Mouse (Mus musculus) lung, postnatal 0 days (tissue): ENCODE measurements around the gene Pds5b.
"Not testable (repeated sequence)": the region's sequence is repeated elsewhere in the genome, so short reads cannot be mapped to it uniquely, and the experiment has no call there.

Experiments used
- CTCF ChIP-seq: IDR thresholded peaks from 2 replicates; pipeline ENCODE4 v1.5.1; 2016; ENCODE audit warnings: antibody characterized with exemption, mild to moderate bottlenecking
- EP300 ChIP-seq: IDR thresholded peaks from 2 replicates; pipeline ENCODE4 v1.6.1; 2016; ENCODE audit warnings: antibody characterized with exemption, mild to moderate bottlenecking, control low read depth

- TF ChIP-seq CTCF, EP300: not testable (repeated sequence)
Observed at GRCm38 (mm10) chr5:150682862-150683261, 9.3 kb downstream of the Pds5b start.
